Mouse (Mus musculus) right cerebral cortex, postnatal 25 days (tissue): ENCODE measurements around the gene Tsnaxip1.

Source experiments
- DNase-seq: peaks from one replicate; pipeline ENCODE4 v3.0.0; 2022

Tsnaxip1 gene

DNA sequence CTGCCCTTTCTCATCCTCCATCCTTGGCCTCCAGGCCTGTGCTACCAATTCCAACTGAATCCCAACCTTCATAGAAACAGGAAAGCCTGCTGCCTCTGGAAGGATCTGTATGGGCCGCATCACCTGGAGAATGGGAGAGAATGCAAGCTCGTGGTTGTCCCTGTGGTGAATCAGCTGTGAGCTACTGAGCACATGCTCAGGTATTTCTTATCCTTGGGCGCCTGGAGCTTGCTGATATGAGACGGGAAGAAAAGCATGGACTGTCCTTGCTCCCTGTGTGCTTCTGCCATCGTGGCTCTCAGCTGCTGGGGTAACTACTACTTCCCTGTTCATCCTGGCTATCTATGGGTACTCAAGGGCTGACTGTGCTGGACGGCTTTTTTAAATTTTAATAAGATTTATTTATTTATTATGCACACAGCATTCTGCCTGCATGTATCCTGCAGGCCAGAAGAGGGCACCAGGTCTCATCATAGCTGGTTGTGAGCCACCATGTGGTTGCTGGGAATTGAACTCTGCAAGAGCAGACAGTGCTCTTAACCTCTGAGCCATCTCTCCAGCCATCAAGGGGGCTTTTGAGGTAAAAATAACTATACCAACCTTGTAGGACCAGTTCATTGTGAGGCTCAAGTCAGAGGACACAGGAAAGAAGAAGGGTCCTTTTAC is 39.0 kb downstream of the Tsnaxip1 start:
- DNase-seq = no peak

DNA sequence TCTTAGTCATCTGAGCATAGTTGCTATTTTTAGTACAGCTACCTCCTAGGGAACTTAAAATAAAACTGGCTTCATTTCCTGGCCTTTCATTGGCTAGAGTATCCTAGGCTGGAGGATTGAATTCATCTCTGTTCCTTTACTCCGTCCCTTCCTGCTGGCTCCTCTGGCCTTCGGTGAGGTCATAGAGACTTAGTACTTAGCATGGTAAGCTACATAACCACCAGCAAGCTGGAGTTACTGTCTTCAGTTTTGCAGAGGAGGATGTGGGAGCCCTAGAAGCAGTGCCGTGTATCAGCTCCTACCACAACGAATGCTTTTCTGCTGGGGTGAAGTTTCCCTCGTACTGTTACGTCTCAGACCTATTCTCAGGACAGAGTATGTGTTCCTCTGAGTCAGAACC is 46.8 kb downstream of the Tsnaxip1 start:
- no peak for DNase-seq

DNA sequence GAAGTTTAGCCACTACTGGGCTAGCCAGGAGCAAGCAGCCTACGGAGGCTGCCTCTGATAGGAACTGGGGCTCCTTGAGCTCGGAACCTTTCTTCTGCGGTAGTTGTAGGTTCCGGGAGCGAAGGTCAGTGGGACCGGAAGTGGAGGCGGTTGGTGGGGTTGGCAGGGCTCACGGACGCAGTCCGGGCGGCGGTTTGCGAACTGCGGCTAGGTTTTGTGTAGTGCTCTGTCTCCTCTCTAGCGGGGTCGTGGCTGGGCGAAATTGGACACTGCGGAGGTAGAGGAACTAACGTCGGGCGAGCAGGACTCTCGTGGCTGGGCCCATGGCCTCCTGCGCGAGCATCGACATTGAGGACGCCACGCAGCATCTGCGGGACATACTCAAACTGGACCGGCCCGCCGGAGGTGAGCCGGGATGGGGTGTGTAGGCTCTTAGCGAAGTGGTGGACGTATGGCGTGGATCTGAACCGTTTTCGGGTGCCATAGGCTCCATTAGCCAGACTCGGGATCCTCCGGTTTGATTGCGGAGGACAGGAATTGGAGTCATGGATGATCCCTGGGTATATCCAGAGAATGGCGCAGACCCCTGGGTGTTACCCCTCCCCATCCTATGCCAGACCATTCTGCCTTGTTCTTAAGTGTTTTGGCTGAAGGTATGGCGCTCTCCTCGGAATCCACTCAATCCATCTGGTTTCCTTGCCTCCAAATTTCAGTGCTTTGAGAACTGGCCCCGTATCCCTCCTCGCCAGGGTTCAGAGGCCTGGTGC is 53.4 kb downstream of the Tsnaxip1 start, which contains the start of gene Edc4:
Edc4 (plus strand) TSS at position 128 of the 767 bp plus-strand sequence.
- DNase-seq = peak; percentile 84

GRCm38 (mm10) chr8:105889756-105890465 is 62.4 kb downstream of the Tsnaxip1 start:
- DNase-seq = no peak

DNA sequence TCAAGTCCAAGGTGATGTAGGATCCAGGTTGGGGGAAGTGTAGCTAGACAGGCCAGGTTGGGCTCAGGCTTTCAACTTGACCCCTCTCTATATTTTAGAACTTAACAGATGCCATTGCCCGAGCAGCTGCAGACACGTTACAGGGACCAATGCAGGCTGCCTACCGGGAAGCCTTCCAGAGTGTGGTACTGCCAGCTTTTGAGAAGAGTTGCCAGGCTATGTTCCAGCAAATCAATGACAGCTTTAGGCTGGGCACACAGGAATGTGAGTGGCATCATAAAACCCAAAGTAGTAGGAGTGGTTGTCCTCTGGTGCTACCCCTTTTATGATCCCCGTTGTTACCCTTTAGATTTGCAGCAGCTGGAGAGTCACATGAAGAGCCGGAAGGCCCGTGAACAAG is 63.3 kb downstream of the Tsnaxip1 start:
- DNase-seq = peak; percentile 51

GRCm38 (mm10) chr8:105892432-105892831 is 64.9 kb downstream of the Tsnaxip1 start:
- DNase-seq = no peak

- DNase-seq = peak; percentile 74
Measured at GRCm38 (mm10) chr8:105893339-105893738, 65.8 kb downstream of the Tsnaxip1 start, which contains the start of gene Nrn1l. TSS of gene Nrn1l (plus strand) at chr8:105893567.
